Comparison of ENCODE assay signal across 7 mouse cellular contexts in the genomic region with DNA sequence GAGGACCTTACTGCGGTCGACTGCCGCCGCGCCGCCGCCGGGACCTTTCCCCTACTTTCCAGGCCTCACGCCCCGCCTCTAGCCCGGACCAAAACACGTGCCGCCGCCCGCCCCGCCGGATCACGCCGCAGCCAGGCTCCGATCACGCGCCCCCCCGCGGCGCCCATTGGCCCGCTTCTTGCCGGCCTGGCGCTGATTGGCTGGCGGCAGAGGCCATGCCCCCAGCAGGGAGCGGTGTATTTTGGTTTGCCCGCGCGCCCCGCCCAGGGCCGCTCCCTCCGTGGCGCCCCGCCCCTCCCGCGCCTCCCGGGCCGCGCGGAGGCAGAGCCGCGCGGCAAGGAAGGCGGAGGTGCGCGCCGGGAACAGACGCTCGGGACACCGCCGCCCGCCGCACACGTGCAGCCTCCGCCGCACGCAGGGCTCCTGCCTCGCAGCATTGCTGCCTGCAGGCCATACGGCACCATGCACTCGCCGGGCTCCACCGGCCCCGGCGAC. TPM values are rescaled to one million over a fixed set of nuclear protein-coding genes. Genes with fewer than 3 reads are reported as not detected.
DNase-seq lines count a peak whose midpoint lies in the region; ATAC-seq lines count a peak whose summit lies in the region.

A gene (plus strand): TSS at position 212 of the 495 bp plus-strand sequence.

- no peaks in the 10 kb centered on the region for H3K9me3 ChIP-seq in embryonic facial prominence, embryonic 11.5 days (replicated peaks; ENCODE audit: control insufficient read depth, low read length)
- H3K9me3 ChIP-seq in limb, embryonic 11.5 days (ENCODE audit: control insufficient read depth, low read length): no peaks in the 10 kb centered on the region
- no peaks in the 10 kb centered on the region for H3K9me3 ChIP-seq in midbrain, embryonic 14.5 days (ENCODE audit: control insufficient read depth, low read length)

- H3K4me3 ChIP-seq in embryonic facial prominence, embryonic 11.5 days (ENCODE audit: low read depth, low read length): peak within 1 kb of the TSS; percentile 86
- H3K4me3 ChIP-seq in limb, embryonic 11.5 days (ENCODE audit: low read depth, low read length): peak within 1 kb of the TSS; percentile 84
- H3K4me3 ChIP-seq in midbrain, embryonic 14.5 days (replicated peaks; ENCODE audit: low read depth, low read length): peak within 1 kb of the TSS; percentile 92

- peak within 1 kb of the TSS; percentile 93 for H3K9ac ChIP-seq in embryonic facial prominence, embryonic 11.5 days (replicated peaks; ENCODE audit: low read length)
- H3K9ac ChIP-seq in limb, embryonic 11.5 days (ENCODE audit: low read length): peak within 1 kb of the TSS; percentile 90
- peak within 1 kb of the TSS; percentile 93 for H3K9ac ChIP-seq in midbrain, embryonic 14.5 days (replicated peaks; ENCODE audit: low read length)

- peak within 1 kb of the TSS; percentile 71 for H3K4me2 ChIP-seq in embryonic facial prominence, embryonic 11.5 days (ENCODE audit: low read depth, low read length)
- H3K4me2 ChIP-seq in limb, embryonic 11.5 days (ENCODE audit: low read depth, severe bottlenecking): peak within 1 kb of the TSS; percentile 62
- H3K4me2 ChIP-seq in midbrain, embryonic 14.5 days (ENCODE audit: low read length): peak within 1 kb of the TSS; percentile 71

- H3K27me3 ChIP-seq in embryonic facial prominence, embryonic 11.5 days (ENCODE audit: control insufficient read depth, insufficient read depth, low read length): no peaks in the 10 kb centered on the region
- no peaks in the 10 kb centered on the region for H3K27me3 ChIP-seq in limb, embryonic 11.5 days (ENCODE audit: control insufficient read depth, insufficient read depth, low read length)
- H3K27me3 ChIP-seq in midbrain, embryonic 14.5 days (ENCODE audit: control insufficient read depth, insufficient read depth, low read length): no peaks in the 10 kb centered on the region

- DNase-seq in adrenal gland, postnatal 14 days: peak; percentile 99
- DNase-seq in embryonic facial prominence, embryonic 11.5 days (ENCODE audit: low spot score): peak; percentile 97
- peak; percentile 100 for DNase-seq in heart, adult 11 months
- DNase-seq in kidney, adult 18-20 months: peak; percentile 99
- DNase-seq in limb, embryonic 11.5 days (ENCODE audit: low spot score): peak; percentile 99
- peak; percentile 98 for DNase-seq in midbrain, embryonic 14.5 days
- DNase-seq in spleen, adult 18-20 months: peak; percentile 96 to 98

- peak; percentile 87 for ATAC-seq in embryonic facial prominence, embryonic 11.5 days (replicated peaks; ENCODE audit: insufficient number of reproducible peaks, low FRiP score, low TSS enrichment, low read depth)
- peak; percentile 92 for ATAC-seq in limb, embryonic 11.5 days (ENCODE audit: insufficient number of reproducible peaks, low FRiP score, low TSS enrichment, low read depth)
- peak; percentile 94 for ATAC-seq in midbrain, embryonic 14.5 days (ENCODE audit: low FRiP score, low TSS enrichment)

- peaks cover 4% of the 10 kb centered on the region; the same call in 1 of the 2 replicates for H3K4me1 ChIP-seq in embryonic facial prominence, embryonic 11.5 days (ENCODE audit: control insufficient read depth, insufficient read depth, low read length)
- peaks cover 16% of the 10 kb centered on the region for H3K4me1 ChIP-seq in limb, embryonic 11.5 days (ENCODE audit: control insufficient read depth, insufficient read depth, low read length)
- H3K4me1 ChIP-seq in midbrain, embryonic 14.5 days (ENCODE audit: control insufficient read depth, insufficient read depth, low read length): peaks cover 21% of the 10 kb centered on the region

- no peaks in the 10 kb centered on the region for H3K36me3 ChIP-seq in embryonic facial prominence, embryonic 11.5 days (replicated peaks; ENCODE audit: control insufficient read depth, insufficient read depth, low read depth, low read length)
- H3K36me3 ChIP-seq in limb, embryonic 11.5 days (ENCODE audit: control insufficient read depth, insufficient read depth, low read length): peaks cover 5% of the 10 kb centered on the region; the same call in 1 of the 2 replicates
- peaks cover 27% of the 10 kb centered on the region for H3K36me3 ChIP-seq in midbrain, embryonic 14.5 days (ENCODE audit: control insufficient read depth, insufficient read depth, low read length)

- under 1% methylated on average over 63 of the region's 68 CpGs for WGBS in embryonic facial prominence, embryonic 11.5 days
- under 1% methylated on average over 67 of the region's 68 CpGs for WGBS in limb, embryonic 11.5 days
- under 1% methylated on average over 68 of the region's 68 CpGs for WGBS in midbrain, embryonic 14.5 days

- peak within 1 kb of the TSS; percentile 85 for H3K27ac ChIP-seq in embryonic facial prominence, embryonic 11.5 days (replicated peaks; ENCODE audit: low read depth, low read length)
- H3K27ac ChIP-seq in limb, embryonic 11.5 days (replicated peaks; ENCODE audit: low read depth, low read length): peak within 1 kb of the TSS; percentile 81; the same call in 1 of the 2 replicates
- peak within 1 kb of the TSS; percentile 93 for H3K27ac ChIP-seq in midbrain, embryonic 14.5 days (replicated peaks; ENCODE audit: low read depth, low read length)

RNA-seq across cellular contexts. Expression of the gene that starts here (rescaled TPM):
- total RNA-seq in adrenal gland, postnatal 14 days (2021): 13.7 and 17.3 TPM in 2 replicates
- polyA plus RNA-seq in embryonic facial prominence, embryonic 11.5 days (2014; fragmentation: Nextera tagmentation; extraction: Ambion mirVana): 10.4 and 12.8 TPM in 2 replicates
- 10.8 and 12.6 TPM in 2 replicates for polyA plus RNA-seq in limb, embryonic 11.5 days (2014; fragmentation: Nextera tagmentation; extraction: Ambion mirVana)
- polyA plus RNA-seq in midbrain, embryonic 14.5 days (2014; fragmentation: Nextera tagmentation; extraction: Ambion mirVana): 15.9 and 21.9 TPM in 2 replicates

Comparison
In these comparisons a context has a peak if more than half of its experiments do, and no peak if none do; other contexts are left out.
1. Peak in every context shown above with its lines: DNase-seq, ATAC-seq, H3K4me3 ChIP-seq and H3K27ac ChIP-seq.